Comparison of ENCODE assay signal across 10 mouse cellular contexts in genomic region chr2:58485152-58485551, GRCm38 (mm10). TPM values are rescaled to one million over a fixed set of nuclear protein-coding genes. Genes with fewer than 3 reads are reported as not detected.
DNase-seq lines count a peak whose midpoint lies in the region; ATAC-seq and TF ChIP-seq lines count a peak whose summit lies in the region.
"Had no signal": no experiment of that assay in that cellular context is flagged by ENCODE, and none has a peak within 500 bp of the region (broad histone marks: within the 10 kb centered on the region; RNA-seq: fewer than 3 reads in every experiment).

No protein-coding gene starts in this region.

- DNase-seq in cerebellum, adult 11 months: peak; percentile 21
- DNase-seq in cerebellum, postnatal 4 days (ENCODE audit: low spot score in 2 of 2): no peak
- peak; percentile 14 for DNase-seq in kidney, adult 2 months
- DNase-seq in brain, embryonic 14.5 days (ENCODE audit: low read depth): peak; percentile 91
- peak; percentile 65 for DNase-seq in lung, postnatal 25 days (ENCODE audit: low spot score)
- no peak for DNase-seq in frontal cortex, postnatal 10 days (ENCODE audit: low spot score in 2 of 2)
- no peak for DNase-seq in spleen, postnatal 10 days (ENCODE audit: low spot score in 2 of 2)

- no peak overlapping the region for H3K27ac ChIP-seq in kidney, adult 2 months (ENCODE audit: insufficient read depth, low read depth, low read length)
- H3K27ac ChIP-seq in kidney, embryonic 15.5 days: no peak overlapping the region

- H3K4me2 ChIP-seq in kidney, embryonic 15.5 days: no peak overlapping the region
- H3K4me2 ChIP-seq: embryonic facial prominence, embryonic 13.5 days; hindbrain, embryonic 15.5 days had no signal

- no peaks in the 10 kb centered on the region for H3K27me3 ChIP-seq in kidney, adult 2 months (replicated peaks; ENCODE audit: control insufficient read depth, insufficient read depth, low read length)
- no peaks in the 10 kb centered on the region for H3K27me3 ChIP-seq in kidney, embryonic 15.5 days
- H3K27me3 ChIP-seq: embryonic facial prominence, embryonic 13.5 days; hindbrain, embryonic 15.5 days had no signal

- peaks cover 2% of the 10 kb centered on the region; the same call in 1 of the 2 replicates for H3K4me1 ChIP-seq in kidney, adult 2 months (ENCODE audit: control insufficient read depth, insufficient read depth, low read length)
- H3K4me1 ChIP-seq in kidney, embryonic 15.5 days: peaks cover 25% of the 10 kb centered on the region

- no peak overlapping the region for H3K9ac ChIP-seq in kidney, embryonic 15.5 days
- H3K9ac ChIP-seq: embryonic facial prominence, embryonic 13.5 days; hindbrain, embryonic 15.5 days had no signal

- no peaks in the 10 kb centered on the region for H3K36me3 ChIP-seq in kidney, adult 2 months (ENCODE audit: control insufficient read depth, insufficient read depth, low read length)
- no peaks in the 10 kb centered on the region; the same call in 1 of the 2 replicates for H3K36me3 ChIP-seq in kidney, embryonic 15.5 days
- H3K36me3 ChIP-seq: hindbrain, embryonic 15.5 days had no signal

- no peaks in the 10 kb centered on the region for H3K9me3 ChIP-seq in kidney, embryonic 15.5 days (replicated peaks)
- H3K9me3 ChIP-seq: embryonic facial prominence, embryonic 13.5 days; hindbrain, embryonic 15.5 days had no signal

- TF ChIP-seq CTCF in kidney, adult 2 months (conservative IDR thresholded peaks at IDR 0.05; ENCODE audit: insufficient read depth, insufficient read length, low read depth, low read length): no peak
- TF ChIP-seq CTCF in brain, embryonic 14.5 days (IDR thresholded peaks at IDR 0.05; ENCODE audit: borderline replicate concordance, extremely low read depth, insufficient read depth, insufficient read length): no peak

- no peak for ATAC-seq in kidney, embryonic 15.5 days (replicated peaks; ENCODE audit: low FRiP score)

- TF ChIP-seq POLR2A in kidney, adult 2 months (IDR thresholded peaks at IDR 0.05; ENCODE audit: low read depth, low read length): no peak
- no peak for TF ChIP-seq POLR2A in brain, embryonic 14.5 days (IDR thresholded peaks at IDR 0.05; ENCODE audit: borderline replicate concordance, extremely low read depth, insufficient read depth, insufficient read length, poor library complexity, severe bottlenecking)

- 30% methylated on average over 4 of the region's 4 CpGs for WGBS in kidney, adult 2 months
- 48% methylated on average over 4 of the region's 4 CpGs for WGBS in kidney, embryonic 15.5 days

- no peak overlapping the region for H3K4me3 ChIP-seq in kidney, adult 2 months (ENCODE audit: insufficient read depth, low read depth, low read length)
- H3K4me3 ChIP-seq in kidney, embryonic 15.5 days (replicated peaks): no peak overlapping the region
- H3K4me3 ChIP-seq: embryonic facial prominence, embryonic 13.5 days; hindbrain, embryonic 15.5 days had no signal

RNA-seq across cellular contexts. Expression of gene Gm17409, which starts 15.2 kb away (rescaled TPM):
- polyA plus RNA-seq in kidney, adult 2 months (2012; rRNA removed): not detected in 2 replicates
- polyA plus RNA-seq in kidney, embryonic 15.5 days (2015; fragmentation: Nextera tagmentation; extraction: Ambion mirVana): not detected in 2 replicates
- not detected in 2 replicates for polyA plus RNA-seq in brain, embryonic 14.5 days (2012; rRNA removed)
- polyA plus RNA-seq: embryonic facial prominence, embryonic 13.5 days; hindbrain, embryonic 15.5 days had no signal

Comparison
In these comparisons a context has a peak if more than half of its experiments do, and no peak if none do; other contexts are left out.
1. DNase-seq: peak in cerebellum, adult 11 months (single experiment), kidney, adult 2 months (single experiment), brain, embryonic 14.5 days (single experiment) and lung, postnatal 25 days (single experiment); none in cerebellum, postnatal 4 days (0 of 2), frontal cortex, postnatal 10 days (0 of 2) and spleen, postnatal 10 days (0 of 2).